In genomic region chr7:49075333-49075934, GRCm38 (mm10) we compare ENCODE assay signal across 16 mouse cellular contexts.
DNase-seq lines count a peak whose midpoint lies in the region; ATAC-seq and TF ChIP-seq lines count a peak whose summit lies in the region.
"Had no signal": no experiment of that assay in that cellular context is flagged by ENCODE, and none has a peak within 500 bp of the region (broad histone marks: within the 10 kb centered on the region; RNA-seq: fewer than 3 reads in every experiment).

No protein-coding gene starts in this region.

- TF ChIP-seq POLR2A in kidney, adult 2 months (IDR thresholded peaks at IDR 0.05; ENCODE audit: low read depth, low read length): no peak

- no peaks in the 10 kb centered on the region for H3K36me3 ChIP-seq in kidney, adult 2 months (ENCODE audit: control insufficient read depth, insufficient read depth, low read length)
- H3K36me3 ChIP-seq in midbrain, embryonic 13.5 days: no peaks in the 10 kb centered on the region
- H3K36me3 ChIP-seq in midbrain, embryonic 16.5 days (ENCODE audit: control insufficient read depth, insufficient read depth, low read length): no peaks in the 10 kb centered on the region
- no peaks in the 10 kb centered on the region for H3K36me3 ChIP-seq in neural tube, embryonic 14.5 days (ENCODE audit: control insufficient read depth, insufficient read depth, low read length)
- H3K36me3 ChIP-seq: embryonic facial prominence, embryonic 15.5 days; heart, embryonic 12.5 days had no signal

- no peak for ATAC-seq in midbrain, embryonic 13.5 days
- no peak for ATAC-seq in midbrain, embryonic 16.5 days
- ATAC-seq in neural tube, embryonic 14.5 days (ENCODE audit: low read depth): no peak
- ATAC-seq: activated CD4-positive, CD25-positive, alpha-beta regulatory T cell, adult 4 months had no signal

- no peak overlapping the region for H3K27ac ChIP-seq in kidney, adult 2 months (ENCODE audit: insufficient read depth, low read depth, low read length)
- H3K27ac ChIP-seq in midbrain, embryonic 13.5 days: peak overlapping the region; percentile 42; the same call in 1 of the 2 replicates
- no peak overlapping the region for H3K27ac ChIP-seq in midbrain, embryonic 16.5 days (ENCODE audit: low read length)
- peak overlapping the region; percentile 8; the same call in 1 of the 2 replicates for H3K27ac ChIP-seq in neural tube, embryonic 14.5 days (ENCODE audit: low read depth, low read length)
- H3K27ac ChIP-seq: embryonic facial prominence, embryonic 15.5 days; macrophage had no signal

- DNase-seq in adrenal gland, adult 2 months: peak; percentile 46
- DNase-seq in adrenal gland, postnatal 4 days (ENCODE audit: low spot score in 2 of 2): no peak
- DNase-seq in kidney, adult 2 months: peak; percentile 8
- DNase-seq in kidney, postnatal 14 days: no peak
- no peak for DNase-seq in right cerebral cortex, postnatal 25 days
- DNase-seq: cerebellum, adult 9-11 months; lung, embryonic 14.5 days; thymus, postnatal 4 days had no signal

- H3K27me3 ChIP-seq in kidney, adult 2 months (replicated peaks; ENCODE audit: control insufficient read depth, insufficient read depth, low read length): no peaks in the 10 kb centered on the region
- no peaks in the 10 kb centered on the region for H3K27me3 ChIP-seq in midbrain, embryonic 13.5 days
- no peaks in the 10 kb centered on the region for H3K27me3 ChIP-seq in midbrain, embryonic 16.5 days (ENCODE audit: control insufficient read depth, insufficient read depth, low read depth, low read length)
- no peaks in the 10 kb centered on the region for H3K27me3 ChIP-seq in neural tube, embryonic 14.5 days (ENCODE audit: control insufficient read depth, insufficient read depth, low read length)
- H3K27me3 ChIP-seq: heart, embryonic 12.5 days had no signal

- H3K4me2 ChIP-seq in midbrain, embryonic 13.5 days (replicated peaks): no peak overlapping the region
- H3K4me2 ChIP-seq in midbrain, embryonic 16.5 days (ENCODE audit: low read length): no peak overlapping the region
- no peak overlapping the region for H3K4me2 ChIP-seq in neural tube, embryonic 14.5 days (ENCODE audit: low read depth, low read length)
- H3K4me2 ChIP-seq: embryonic facial prominence, embryonic 15.5 days; heart, embryonic 12.5 days; liver, embryonic 11.5 days; lung, embryonic 14.5 days had no signal

- no peak overlapping the region for H3K9ac ChIP-seq in midbrain, embryonic 13.5 days (replicated peaks)
- H3K9ac ChIP-seq in midbrain, embryonic 16.5 days (ENCODE audit: low read depth, low read length): no peak overlapping the region
- no peak overlapping the region for H3K9ac ChIP-seq in neural tube, embryonic 14.5 days (replicated peaks; ENCODE audit: low read depth, low read length)
- H3K9ac ChIP-seq: embryonic facial prominence, embryonic 15.5 days; heart, embryonic 12.5 days; lung, embryonic 14.5 days had no signal

- 43% methylated on average over 10 of the region's 10 CpGs for WGBS in kidney, adult 2 months
- 65% methylated on average over 10 of the region's 10 CpGs for WGBS in midbrain, embryonic 13.5 days
- 61% methylated on average over 10 of the region's 10 CpGs for WGBS in midbrain, embryonic 16.5 days
- 25% methylated on average over 10 of the region's 10 CpGs for WGBS in neural tube, embryonic 14.5 days

- H3K4me1 ChIP-seq in kidney, adult 2 months (ENCODE audit: control insufficient read depth, insufficient read depth, low read length): no peaks in the 10 kb centered on the region
- peaks cover 81% of the 10 kb centered on the region for H3K4me1 ChIP-seq in midbrain, embryonic 13.5 days (replicated peaks)
- H3K4me1 ChIP-seq in midbrain, embryonic 16.5 days (ENCODE audit: control insufficient read depth, insufficient read depth, low read length): peaks cover 24% of the 10 kb centered on the region
- peaks cover 33% of the 10 kb centered on the region for H3K4me1 ChIP-seq in neural tube, embryonic 14.5 days (ENCODE audit: control insufficient read depth, insufficient read depth, low read length)
- H3K4me1 ChIP-seq: embryonic facial prominence, embryonic 15.5 days had no signal

- no peaks in the 10 kb centered on the region for H3K9me3 ChIP-seq in midbrain, embryonic 13.5 days
- no peaks in the 10 kb centered on the region for H3K9me3 ChIP-seq in midbrain, embryonic 16.5 days (replicated peaks; ENCODE audit: control insufficient read depth, low read length, poor library complexity, severe bottlenecking)
- H3K9me3 ChIP-seq in neural tube, embryonic 14.5 days (ENCODE audit: control insufficient read depth, low read length): no peaks in the 10 kb centered on the region
- H3K9me3 ChIP-seq: embryonic facial prominence, embryonic 15.5 days; heart, embryonic 12.5 days had no signal

- TF ChIP-seq CTCF in kidney, adult 2 months (conservative IDR thresholded peaks at IDR 0.05; ENCODE audit: insufficient read depth, insufficient read length, low read depth, low read length): no peak

- H3K4me3 ChIP-seq in kidney, adult 2 months (ENCODE audit: insufficient read depth, low read depth, low read length): no peak overlapping the region
- H3K4me3 ChIP-seq in midbrain, embryonic 13.5 days (replicated peaks): no peak overlapping the region
- H3K4me3 ChIP-seq in midbrain, embryonic 16.5 days (ENCODE audit: low read depth, low read length): no peak overlapping the region
- no peak overlapping the region for H3K4me3 ChIP-seq in neural tube, embryonic 14.5 days (ENCODE audit: low read depth, low read length)
- H3K4me3 ChIP-seq: embryonic facial prominence, embryonic 15.5 days; heart, embryonic 12.5 days had no signal

Comparison
In these comparisons a context has a peak if more than half of its experiments do, and no peak if none do; other contexts are left out.
1. DNase-seq: peak in adrenal gland, adult 2 months (single experiment) and kidney, adult 2 months (single experiment); none in adrenal gland, postnatal 4 days (0 of 2), kidney, postnatal 14 days (single experiment) and right cerebral cortex, postnatal 25 days (single experiment).
2. H3K27ac ChIP-seq: peak in midbrain, embryonic 13.5 days (single experiment) and neural tube, embryonic 14.5 days (single experiment); none in kidney, adult 2 months (single experiment) and midbrain, embryonic 16.5 days (single experiment).